Mouse (Mus musculus): ENCODE measurements around the gene Fopnl.

The Fopnl gene

GRCm38 (mm10) chr16:14316884-14317876 lies at the start of gene Fopnl:
Gene Fopnl (minus strand): TSS chr16:14317405.
- peak; percentile 99 for DNase-seq

DNA sequence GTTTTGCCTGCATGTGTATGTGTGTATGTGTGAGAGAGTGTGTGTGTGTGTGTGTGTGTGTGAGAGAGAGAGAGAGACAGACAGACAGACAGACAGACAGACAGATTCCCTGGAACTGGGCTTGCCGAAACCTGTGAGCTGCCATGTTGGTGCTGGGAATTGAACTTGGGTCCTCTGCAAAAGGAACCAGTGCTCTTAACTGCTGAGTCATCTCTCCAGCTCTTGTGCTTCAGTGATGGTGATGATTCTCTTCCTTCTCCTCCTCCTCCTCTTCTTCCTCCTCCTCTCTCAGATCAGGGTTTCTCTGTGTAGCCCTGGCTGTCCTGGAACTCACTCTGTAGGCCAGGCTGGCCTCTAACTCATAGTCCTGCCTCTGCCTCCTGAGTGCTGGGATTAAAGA lies 48.8 kb upstream of the Fopnl start:
- no peak for DNase-seq

- no peak for DNase-seq
Observed at GRCm38 (mm10) chr16:14365457-14365856, 48.3 kb upstream of the Fopnl start.

GRCm38 (mm10) chr16:14364066-14364465 lies 46.9 kb upstream of the Fopnl start:
- no peak for DNase-seq

GRCm38 (mm10) chr16:14363496-14363895 lies 46.3 kb upstream of the Fopnl start:
- no peak for DNase-seq

DNA sequence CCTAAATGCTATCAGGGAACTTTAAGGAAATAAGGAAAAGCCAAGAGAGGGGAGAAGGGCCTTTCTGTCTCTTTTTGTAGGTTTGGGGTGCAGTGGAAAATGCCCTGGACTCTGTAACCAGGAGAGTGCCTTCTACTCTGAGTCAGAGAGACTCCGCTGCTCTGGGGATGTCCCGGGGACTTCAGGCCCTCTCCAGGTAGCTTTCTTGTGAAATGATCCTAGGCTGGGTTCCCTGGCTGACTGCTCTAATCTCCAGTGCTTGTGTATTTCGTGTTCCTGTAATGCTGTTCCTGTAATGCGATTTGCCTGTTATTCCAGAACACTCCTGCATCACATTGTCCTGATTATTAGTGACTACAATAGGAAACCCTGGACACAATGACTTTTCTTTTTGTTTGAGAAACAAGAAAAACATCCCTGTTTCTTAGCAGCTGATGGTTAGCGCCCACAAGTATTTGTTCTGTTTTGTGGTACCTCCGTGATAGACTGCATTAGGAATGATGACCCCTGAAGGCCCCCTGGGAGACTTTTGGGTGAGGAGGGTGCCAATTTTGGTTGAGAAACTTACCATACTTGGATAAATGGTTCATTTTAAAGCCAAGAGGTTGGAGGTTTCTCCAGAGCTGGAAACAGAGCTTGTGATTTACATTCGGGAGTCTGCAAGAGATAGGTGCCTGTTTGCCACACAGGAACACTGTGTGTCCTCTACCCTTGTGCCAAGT lies 45.1 kb upstream of the Fopnl start:
- DNase-seq = peak in 1 of 2 experiments; percentile 35

GRCm38 (mm10) chr16:14361362-14362098 lies 44.3 kb upstream of the Fopnl start, which contains the start of gene Abcc1:
Gene Abcc1 (plus strand): TSS chr16:14361558.
- peak; percentile 80 to 84 for DNase-seq

DNA sequence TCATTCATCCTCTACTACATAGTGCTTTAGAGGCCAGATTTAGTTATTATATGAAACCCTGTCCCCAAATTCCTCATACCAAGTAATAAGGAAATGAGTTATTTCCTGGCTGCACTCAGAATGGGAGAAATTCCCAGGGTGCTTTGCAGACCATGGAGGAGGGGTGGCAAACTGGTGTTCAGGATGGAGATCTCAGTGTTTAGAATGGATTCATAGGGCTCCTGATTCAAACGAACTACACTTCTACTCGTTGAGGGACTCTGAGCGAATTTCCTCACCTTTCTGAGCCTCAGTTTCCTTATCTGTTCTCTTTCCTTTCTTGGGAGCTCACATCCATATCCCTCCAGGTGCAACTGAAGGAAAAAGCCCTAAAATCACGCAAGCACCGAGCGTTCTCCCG lies 43.7 kb upstream of the Fopnl start:
- DNase-seq = peak in 1 of 2 experiments; percentile 25

DNA sequence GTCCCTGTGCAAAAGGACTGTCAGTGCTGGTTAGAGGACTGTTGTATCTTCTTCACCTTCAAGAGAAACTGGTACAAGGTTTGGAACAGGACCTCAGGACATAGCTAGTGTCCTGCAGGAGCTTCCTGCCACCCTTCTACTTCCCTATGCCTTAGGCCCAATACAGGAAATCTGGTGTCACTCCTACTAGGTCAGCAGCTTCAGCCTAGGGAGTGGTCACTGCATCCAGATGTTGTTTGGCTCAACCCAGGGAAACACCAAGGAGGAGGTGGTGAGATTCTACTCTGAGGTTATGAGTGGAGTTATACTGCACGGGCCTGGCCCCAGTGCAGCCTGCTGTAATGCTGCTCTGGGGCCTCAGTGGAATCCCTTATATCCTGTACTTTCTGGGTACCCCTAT lies 41.3 kb upstream of the Fopnl start:
- no peak for DNase-seq

- no peak for DNase-seq
Observed at GRCm38 (mm10) chr16:14357859-14358258, 40.7 kb upstream of the Fopnl start.

- no peak for DNase-seq
Observed at GRCm38 (mm10) chr16:14352663-14353062, 35.5 kb upstream of the Fopnl start.

DNA sequence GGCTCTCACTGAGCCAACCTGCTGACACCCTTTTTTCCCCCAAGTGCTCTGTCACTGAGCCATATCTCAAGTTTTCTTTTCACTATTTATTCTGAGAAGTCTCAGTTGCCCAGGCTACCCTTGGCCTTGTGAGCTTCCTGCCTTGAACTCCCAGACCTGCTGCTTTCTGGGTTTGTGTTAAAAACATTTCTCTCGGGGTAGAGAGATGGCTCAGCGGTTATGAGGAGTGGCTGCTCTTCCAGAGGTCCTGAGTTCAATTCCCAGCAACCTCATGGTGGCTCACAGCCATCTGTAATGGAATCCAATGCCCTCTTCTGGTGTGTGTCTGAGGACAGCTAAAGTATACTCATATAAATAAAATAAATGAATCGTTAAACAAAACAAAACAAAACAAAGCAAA lies 35.0 kb upstream of the Fopnl start:
- DNase-seq = no peak

DNA sequence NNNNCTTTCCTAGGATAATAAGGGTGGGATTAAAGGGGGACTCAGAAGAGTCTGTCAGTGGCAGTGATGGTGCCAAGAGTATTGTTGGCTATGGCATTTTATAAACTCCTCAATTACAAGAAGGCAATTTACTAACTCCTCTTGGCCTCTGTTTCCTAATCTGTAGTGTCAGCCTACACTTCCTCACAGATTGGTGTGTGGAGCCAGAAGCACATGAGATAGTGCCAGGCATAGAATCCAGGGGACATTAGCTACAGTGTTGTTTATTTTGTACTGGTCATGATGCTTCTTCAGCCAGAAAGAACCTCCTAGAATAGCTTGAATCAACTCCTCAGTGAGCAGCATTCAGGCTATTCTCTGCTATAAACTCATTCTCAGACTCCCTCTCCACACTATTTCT lies 34.4 kb upstream of the Fopnl start:
- no peak for DNase-seq

- no peak for DNase-seq
Observed at GRCm38 (mm10) chr16:14344967-14345366, 27.8 kb upstream of the Fopnl start.

DNA sequence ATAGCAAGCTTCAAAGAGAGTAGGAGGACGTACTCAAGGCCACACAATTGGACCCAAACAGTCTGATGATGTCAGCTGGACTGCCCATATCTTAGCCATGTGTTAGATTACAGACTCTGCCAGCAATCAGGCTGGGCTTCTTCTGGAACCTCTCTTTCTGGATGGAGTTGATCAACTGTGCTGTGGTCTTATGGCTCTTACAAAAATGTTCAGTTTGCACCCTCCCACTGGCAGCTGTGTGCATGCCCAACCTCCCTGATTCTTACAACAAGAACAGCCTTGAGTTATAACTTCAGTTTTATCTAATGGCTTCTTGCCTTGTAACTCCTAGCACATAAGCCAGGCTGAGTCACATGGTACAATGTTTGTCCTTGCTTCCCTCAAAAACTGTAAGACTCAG lies 11.0 kb upstream of the Fopnl start:
- no peak for DNase-seq

GRCm38 (mm10) chr16:14320494-14320893 lies 3.3 kb upstream of the Fopnl start:
- no peak for DNase-seq

- no peak for DNase-seq
Observed at GRCm38 (mm10) chr16:14319681-14320080, 2.5 kb upstream of the Fopnl start.

GRCm38 (mm10) chr16:14312914-14313313 lies 4.3 kb downstream of the Fopnl start:
- DNase-seq = no peak

DNA sequence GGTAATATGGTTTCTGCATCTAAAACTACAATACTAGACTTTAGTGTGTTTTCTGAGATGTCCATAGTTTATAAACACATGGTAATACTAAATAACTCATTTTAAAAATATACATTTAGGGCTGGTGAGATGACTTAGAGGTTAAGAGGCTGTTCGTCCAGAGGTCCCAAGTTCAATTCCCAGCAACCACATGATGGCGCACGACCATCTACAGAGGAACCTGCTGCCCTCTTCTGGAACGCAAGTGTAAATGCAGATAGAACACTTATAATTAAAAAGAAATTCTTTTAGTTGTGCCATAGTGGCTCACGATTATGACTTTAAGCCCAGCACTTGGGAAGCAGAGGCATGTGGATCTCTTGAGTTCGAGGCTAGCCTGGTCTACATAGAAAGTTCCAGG lies 5.8 kb downstream of the Fopnl start:
- no peak for DNase-seq

DNA sequence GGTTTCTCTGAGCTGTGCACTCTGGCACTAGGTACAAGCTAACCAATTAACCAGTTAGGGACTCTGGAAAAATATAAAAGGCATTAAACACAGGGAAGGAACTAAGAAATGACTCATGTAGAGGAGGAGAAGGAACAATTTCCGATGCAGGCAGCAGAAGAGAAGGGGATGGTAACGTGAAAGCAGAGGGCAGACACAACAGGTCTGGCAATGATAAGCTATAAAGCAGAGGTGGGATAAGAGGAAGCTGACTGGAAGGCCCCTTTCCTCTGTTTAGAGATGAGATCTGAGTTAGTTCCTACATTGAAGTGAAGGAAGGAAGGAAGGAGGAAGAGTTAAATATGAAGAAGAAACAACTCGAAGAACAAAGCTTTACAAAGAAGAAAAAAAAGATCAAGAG lies 7.4 kb downstream of the Fopnl start:
- no peak for DNase-seq

- no peak for DNase-seq
Observed at GRCm38 (mm10) chr16:14308245-14309073, 8.7 kb downstream of the Fopnl start.

- DNase-seq = no peak
Observed at GRCm38 (mm10) chr16:14307373-14307772, 9.8 kb downstream of the Fopnl start.
